Mouse (Mus musculus) megakaryocyte, embryonic 14.5 days (primary cell): Measurements from ENCODE around the gene Sbsn. TPM values are rescaled to one million over a fixed set of nuclear protein-coding genes. Genes with fewer than 3 reads are reported as not detected.

Experiments used
- H3K27me3 ChIP-seq: replicated peaks from 2 replicates; pipeline ENCODE3; 2012; ENCODE audit warnings: inconsistent platforms
- H3K36me3 ChIP-seq: replicated peaks from 2 replicates; pipeline ENCODE3; 2012; ENCODE audit warnings: low read length, inconsistent platforms, mixed read lengths
- H3K4me1 ChIP-seq: 2 replicates; pipeline ENCODE4 v1.6.1; 2012; ENCODE audit warnings: inconsistent platforms
- H3K4me3 ChIP-seq: replicated peaks from 2 replicates; pipeline ENCODE3; 2012; ENCODE audit warnings: moderate library complexity, mild to moderate bottlenecking, inconsistent platforms
- H3K9me3 ChIP-seq: 2 replicates; pipeline ENCODE4 v1.6.1; 2012; ENCODE audit warnings: inconsistent platforms
- FLI1 ChIP-seq: IDR thresholded peaks from 2 replicates; pipeline ENCODE4 v1.6.1; 2012; ENCODE audit warnings: low read length, inconsistent platforms, mixed read lengths
- GATA1 ChIP-seq: IDR thresholded peaks from 3 replicates; pipeline ENCODE4 v1.6.1; 2012; ENCODE audit warnings: mixed read lengths, low read length, inconsistent platforms, borderline replicate concordance
- polyA plus RNA-seq: library from polyadenylated mRNA; stranded (reverse); fragments of >175 nt; gene quantifications from 2 replicates; pipeline ENCODE4 v1.2.3, GENCODE M21; 2012; ENCODE audit warnings: low replicate concordance; ENCODE audit not compliant: insufficient read depth

Gene Sbsn
- polyA plus RNA-seq, 1 experiment: 0.21 TPM

- no peak overlapping the region for H3K4me3 ChIP-seq
- no peak for TF ChIP-seq GATA1
- no peak for TF ChIP-seq FLI1
- H3K27me3 ChIP-seq: peaks cover 24% of the 10 kb centered on the region
- peaks cover 36% of the 10 kb centered on the region for H3K4me1 ChIP-seq
- no peaks in the 10 kb centered on the region for H3K9me3 ChIP-seq
- no peaks in the 10 kb centered on the region for H3K36me3 ChIP-seq
Observed at GRCm38 (mm10) chr7:30777911-30778310, 26.6 kb downstream of the Sbsn start.

GRCm38 (mm10) chr7:30781792-30782191 is 30.5 kb downstream of the Sbsn start:
- TF ChIP-seq FLI1: no peak
- TF ChIP-seq GATA1: no peak
- Histone ChIP-seq H3K9me3 (no peaks in the 10 kb centered on the region), H3K27me3 (peaks cover 15% of the 10 kb centered on the region), H3K4me3 (no peak overlapping the region), H3K4me1 (peaks cover 43% of the 10 kb centered on the region), H3K36me3 (no peaks in the 10 kb centered on the region)

GRCm38 (mm10) chr7:30782658-30783057 is 31.4 kb downstream of the Sbsn start:
- Histone ChIP-seq H3K4me1 (peaks cover 35% of the 10 kb centered on the region), H3K4me3 (no peak overlapping the region), H3K27me3 (peaks cover 23% of the 10 kb centered on the region), H3K9me3 (no peaks in the 10 kb centered on the region), H3K36me3 (no peaks in the 10 kb centered on the region)
- TF ChIP-seq GATA1 (no peak), FLI1 (no peak)

GRCm38 (mm10) chr7:30785154-30785553 is 33.9 kb downstream of the Sbsn start:
- H3K36me3 ChIP-seq: no peaks in the 10 kb centered on the region
- peaks cover 32% of the 10 kb centered on the region for H3K4me1 ChIP-seq
- H3K9me3 ChIP-seq: no peaks in the 10 kb centered on the region
- H3K4me3 ChIP-seq: no peak overlapping the region
- H3K27me3 ChIP-seq: peaks cover 34% of the 10 kb centered on the region
- TF ChIP-seq FLI1 (no peak), GATA1 (no peak)

- H3K36me3 ChIP-seq: no peaks in the 10 kb centered on the region
- peaks cover 32% of the 10 kb centered on the region for H3K4me1 ChIP-seq
- peaks cover 37% of the 10 kb centered on the region for H3K27me3 ChIP-seq
- no peak overlapping the region for H3K4me3 ChIP-seq
- H3K9me3 ChIP-seq: no peaks in the 10 kb centered on the region
- no peak for TF ChIP-seq GATA1
- TF ChIP-seq FLI1: no peak
Observed at GRCm38 (mm10) chr7:30785721-30786546, 34.7 kb downstream of the Sbsn start.

- Histone ChIP-seq H3K36me3 (no peaks in the 10 kb centered on the region), H3K4me1 (peaks cover 27% of the 10 kb centered on the region), H3K4me3 (no peak within 1 kb of the TSS), H3K9me3 (no peaks in the 10 kb centered on the region), H3K27me3 (peaks cover 41% of the 10 kb centered on the region)
- TF ChIP-seq FLI1 (no peak), GATA1 (no peak)
Observed at GRCm38 (mm10) chr7:30787377-30788022, 36.2 kb downstream of the Sbsn start, which contains the start of gene Krtdap. Gene Krtdap (plus strand): TSS chr7:30787896.

GRCm38 (mm10) chr7:30790141-30790540 is 38.9 kb downstream of the Sbsn start:
- H3K4me3 ChIP-seq: no peak overlapping the region
- no peaks in the 10 kb centered on the region for H3K9me3 ChIP-seq
- H3K27me3 ChIP-seq: peaks cover 41% of the 10 kb centered on the region
- no peaks in the 10 kb centered on the region for H3K36me3 ChIP-seq
- TF ChIP-seq FLI1 (no peak), GATA1 (no peak)
- H3K4me1 ChIP-seq: peaks cover 22% of the 10 kb centered on the region

- H3K27me3 ChIP-seq: peaks cover 36% of the 10 kb centered on the region
- no peaks in the 10 kb centered on the region for H3K36me3 ChIP-seq
- H3K4me3 ChIP-seq: no peak overlapping the region
- H3K4me1 ChIP-seq: peaks cover 22% of the 10 kb centered on the region
- H3K9me3 ChIP-seq: no peaks in the 10 kb centered on the region
- TF ChIP-seq GATA1 (no peak), FLI1 (no peak)
Observed at GRCm38 (mm10) chr7:30791921-30792320, 40.6 kb downstream of the Sbsn start.

GRCm38 (mm10) chr7:30794921-30795320 is 43.6 kb downstream of the Sbsn start:
- Histone ChIP-seq H3K27me3 (peaks cover 14% of the 10 kb centered on the region), H3K36me3 (no peaks in the 10 kb centered on the region), H3K9me3 (peaks cover 16% of the 10 kb centered on the region; the same call in 1 of the 2 replicates), H3K4me3 (no peak overlapping the region), H3K4me1 (peaks cover 18% of the 10 kb centered on the region)
- TF ChIP-seq FLI1: no peak
- no peak for TF ChIP-seq GATA1

- no peak overlapping the region for H3K4me3 ChIP-seq
- TF ChIP-seq GATA1 (no peak), FLI1 (no peak)
- H3K36me3 ChIP-seq: no peaks in the 10 kb centered on the region
- peaks cover 12% of the 10 kb centered on the region for H3K4me1 ChIP-seq
- H3K27me3 ChIP-seq: peaks cover 7% of the 10 kb centered on the region
- H3K9me3 ChIP-seq: peaks cover 24% of the 10 kb centered on the region
Observed at GRCm38 (mm10) chr7:30796790-30797189, 45.5 kb downstream of the Sbsn start.
